Comparison of ENCODE assay signal across 12 mouse cellular contexts in the genomic region with DNA sequence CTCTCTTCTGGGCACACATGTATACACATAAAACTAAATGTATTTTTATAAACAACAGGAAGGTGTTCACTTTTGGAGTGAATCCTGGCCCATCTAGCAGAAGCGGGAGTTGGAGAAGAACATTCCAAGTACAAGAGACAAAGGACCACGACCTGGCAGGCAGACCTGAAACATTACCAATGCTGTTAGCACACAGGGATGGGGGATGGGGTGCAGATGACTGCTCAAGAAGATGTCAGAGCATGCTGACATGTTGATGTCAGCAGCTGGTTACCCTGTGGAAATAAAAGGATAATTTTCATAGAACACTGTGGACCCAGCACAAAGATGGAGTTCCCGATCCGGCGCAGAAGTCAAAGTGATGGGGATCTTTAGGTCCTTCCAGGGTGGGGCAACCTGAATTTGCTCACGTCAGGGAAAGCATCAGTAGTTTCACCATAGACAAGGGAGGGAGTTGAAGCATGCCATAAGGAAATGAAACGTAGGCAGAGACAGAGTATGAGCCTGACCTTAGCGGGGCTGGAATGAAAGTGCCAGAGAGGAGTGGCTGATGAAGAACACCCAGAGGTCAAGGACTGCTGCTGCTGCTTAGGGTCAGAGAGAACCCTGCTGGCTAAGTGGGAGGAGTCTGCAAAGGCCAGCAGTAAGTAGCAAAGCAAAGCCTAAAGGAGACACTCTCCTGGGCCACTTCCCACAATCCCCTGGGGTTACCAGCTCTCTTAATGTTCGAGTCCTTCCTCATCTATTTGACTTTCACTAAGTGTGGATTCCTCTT. TPM values are rescaled to one million over a fixed set of nuclear protein-coding genes. Genes with fewer than 3 reads are reported as not detected.
DNase-seq lines count a peak whose midpoint lies in the region; ATAC-seq lines count a peak whose summit lies in the region.
"Had no signal": no experiment of that assay in that cellular context is flagged by ENCODE, and none has a peak within 500 bp of the region (broad histone marks: within the 10 kb centered on the region; RNA-seq: fewer than 3 reads in every experiment).

No protein-coding gene starts in this region.

- DNase-seq in ovary, adult 18-20 months (ENCODE audit: low spot score) = peak; percentile 42
- DNase-seq in ovary, postnatal 14 days (ENCODE audit: low spot score) = no peak
- peak; percentile 46 to 48 for DNase-seq in kidney, postnatal 36 days
- DNase-seq in right cerebral cortex, postnatal 36 days (ENCODE audit: low spot score in 2 of 2) = no peak
- DNase-seq: cerebellum, adult 11 months; heart, postnatal 14 days; thymus, postnatal 4 days had no signal

- H3K36me3 ChIP-seq in intestine, embryonic 16.5 days (ENCODE audit: control insufficient read depth, insufficient read depth, low read length) = no peaks in the 10 kb centered on the region
- H3K36me3 ChIP-seq in intestine, embryonic 15.5 days = no peaks in the 10 kb centered on the region
- H3K36me3 ChIP-seq: lung, embryonic 15.5 days had no signal

- no peak overlapping the region for H3K4me2 ChIP-seq in intestine, embryonic 16.5 days (ENCODE audit: low read depth, low read length)
- no peak overlapping the region for H3K4me2 ChIP-seq in intestine, embryonic 15.5 days (replicated peaks)
- H3K4me2 ChIP-seq: lung, embryonic 15.5 days; midbrain, embryonic 13.5 days had no signal

- no peaks in the 10 kb centered on the region for H3K27me3 ChIP-seq in intestine, embryonic 16.5 days (replicated peaks; ENCODE audit: control insufficient read depth, insufficient read depth, low read length)
- H3K27me3 ChIP-seq in intestine, embryonic 15.5 days (replicated peaks) = no peaks in the 10 kb centered on the region
- H3K27me3 ChIP-seq: lung, embryonic 15.5 days; midbrain, embryonic 13.5 days had no signal

- H3K9ac ChIP-seq in intestine, embryonic 16.5 days (ENCODE audit: low read depth, low read length) = no peak overlapping the region
- no peak overlapping the region for H3K9ac ChIP-seq in intestine, embryonic 15.5 days
- H3K9ac ChIP-seq: lung, embryonic 15.5 days; midbrain, embryonic 13.5 days had no signal

- no peak overlapping the region for H3K4me3 ChIP-seq in intestine, embryonic 16.5 days (ENCODE audit: low read length)
- H3K4me3 ChIP-seq in intestine, embryonic 15.5 days (replicated peaks) = no peak overlapping the region
- H3K4me3 ChIP-seq: lung, embryonic 15.5 days; midbrain, embryonic 13.5 days had no signal

- peak overlapping the region; percentile 83 for H3K27ac ChIP-seq in intestine, embryonic 16.5 days (ENCODE audit: low read length)
- no peak overlapping the region for H3K27ac ChIP-seq in intestine, embryonic 15.5 days
- H3K27ac ChIP-seq: lung, embryonic 15.5 days; midbrain, embryonic 13.5 days had no signal

- ATAC-seq in intestine, embryonic 16.5 days = no peak
- no peak for ATAC-seq in intestine, embryonic 15.5 days
- no peak for ATAC-seq in granulocyte monocyte progenitor cell, adult 5-6 weeks (replicated peaks; ENCODE audit: poor library complexity, severe bottlenecking)
- ATAC-seq: midbrain, embryonic 13.5 days had no signal

- H3K4me1 ChIP-seq in intestine, embryonic 16.5 days (ENCODE audit: control insufficient read depth, insufficient read depth, low read length) = peaks cover 49% of the 10 kb centered on the region
- peaks cover 24% of the 10 kb centered on the region; the same call in 1 of the 2 replicates for H3K4me1 ChIP-seq in intestine, embryonic 15.5 days (replicated peaks)

- 64% methylated on average over 9 of the region's 9 CpGs for WGBS in intestine, embryonic 16.5 days
- 63% methylated on average over 9 of the region's 9 CpGs for WGBS in intestine, embryonic 15.5 days

- H3K9me3 ChIP-seq in intestine, embryonic 16.5 days (ENCODE audit: control insufficient read depth, low read length) = no peaks in the 10 kb centered on the region
- no peaks in the 10 kb centered on the region for H3K9me3 ChIP-seq in intestine, embryonic 15.5 days
- H3K9me3 ChIP-seq: lung, embryonic 15.5 days; midbrain, embryonic 13.5 days had no signal

RNA-seq across cellular contexts. Expression of a gene that starts 48.7 kb away (rescaled TPM):
- 5.1 and 6.0 TPM in 2 replicates for polyA plus RNA-seq in intestine, embryonic 16.5 days (2015; fragmentation: Nextera tagmentation; extraction: Ambion mirVana)
- polyA plus RNA-seq in intestine, embryonic 15.5 days (2015; fragmentation: Nextera tagmentation; extraction: Ambion mirVana) = 4.5 and 4.7 TPM in 2 replicates
- 10.0 and 14.3 TPM in 2 replicates for total RNA-seq in granulocyte monocyte progenitor cell, adult 5-6 weeks (2014; fragmentation: Nextera tagmentation)
- total RNA-seq in granulocyte monocyte progenitor cell, adult 5-6 weeks (2017) = 9.7 and 11.3 TPM in 2 replicates

RNA-seq across cellular contexts. Expression of a gene that starts 59.2 kb away (rescaled TPM):
- polyA plus RNA-seq in intestine, embryonic 16.5 days (2015; fragmentation: Nextera tagmentation; extraction: Ambion mirVana) = 0.20 and 0.23 TPM in 2 replicates
- polyA plus RNA-seq in intestine, embryonic 15.5 days (2015; fragmentation: Nextera tagmentation; extraction: Ambion mirVana) = 0.13 and 0.19 TPM in 2 replicates
- total RNA-seq in granulocyte monocyte progenitor cell, adult 5-6 weeks (2014; fragmentation: Nextera tagmentation) = not detected in 2 replicates
- not detected in 2 replicates for total RNA-seq in granulocyte monocyte progenitor cell, adult 5-6 weeks (2017)
- polyA plus RNA-seq: lung, embryonic 15.5 days had no signal

Comparison
In these comparisons a context has a peak if more than half of its experiments do, and no peak if none do; other contexts are left out.
1. DNase-seq: peak in ovary, adult 18-20 months (single experiment) and kidney, postnatal 36 days (2 of 2); none in ovary, postnatal 14 days (single experiment) and right cerebral cortex, postnatal 36 days (0 of 2).